In genomic region chrX:129309380-129309779, GRCm38 (mm10) we compare ENCODE assay signal across 24 mouse cellular contexts.
DNase-seq lines count a peak whose midpoint lies in the region; ATAC-seq and TF ChIP-seq lines count a peak whose summit lies in the region.
"Had no signal": no experiment of that assay in that cellular context is flagged by ENCODE, and none has a peak within 500 bp of the region (broad histone marks: within the 10 kb centered on the region; RNA-seq: fewer than 3 reads in every experiment).

No protein-coding gene starts in this region.

- no peaks in the 10 kb centered on the region for H3K36me3 ChIP-seq in lung, embryonic 15.5 days
- no peaks in the 10 kb centered on the region for H3K36me3 ChIP-seq in lung, postnatal 0 days (ENCODE audit: insufficient read depth, low read length)
- H3K36me3 ChIP-seq in liver, embryonic 12.5 days, result no peaks in the 10 kb centered on the region
- H3K36me3 ChIP-seq: embryonic facial prominence, embryonic 10.5 days; embryonic facial prominence, embryonic 12.5 days; forebrain, embryonic 15.5 days; G1E had no signal

- TF ChIP-seq CTCF in lung, postnatal 0 days (IDR thresholded peaks at IDR 0.05), result no peak

- no peak overlapping the region for H3K9ac ChIP-seq in lung, embryonic 15.5 days
- no peak overlapping the region for H3K9ac ChIP-seq in lung, postnatal 0 days (replicated peaks; ENCODE audit: low read depth)
- no peak overlapping the region for H3K9ac ChIP-seq in liver, embryonic 12.5 days
- H3K9ac ChIP-seq: embryonic facial prominence, embryonic 12.5 days; forebrain, embryonic 13.5 days; forebrain, embryonic 15.5 days; forebrain, postnatal 0 days had no signal

- no peak overlapping the region for H3K4me2 ChIP-seq in lung, embryonic 15.5 days
- no peak overlapping the region for H3K4me2 ChIP-seq in lung, postnatal 0 days (replicated peaks; ENCODE audit: low read depth, low read length)
- no peak overlapping the region for H3K4me2 ChIP-seq in liver, embryonic 12.5 days
- H3K4me2 ChIP-seq: embryonic facial prominence, embryonic 12.5 days; forebrain, embryonic 13.5 days; forebrain, embryonic 15.5 days had no signal

- H3K4me3 ChIP-seq in lung, embryonic 15.5 days, result no peak overlapping the region
- H3K4me3 ChIP-seq in lung, postnatal 0 days (ENCODE audit: low read depth, low read length), result no peak overlapping the region
- H3K4me3 ChIP-seq in liver, embryonic 12.5 days, result no peak overlapping the region
- H3K4me3 ChIP-seq: embryonic facial prominence, embryonic 10.5 days; embryonic facial prominence, embryonic 12.5 days; forebrain, embryonic 13.5 days; forebrain, embryonic 15.5 days had no signal

- TF ChIP-seq EP300 in lung, postnatal 0 days (IDR thresholded peaks at IDR 0.05), result no peak

- H3K27me3 ChIP-seq in lung, embryonic 15.5 days, result no peaks in the 10 kb centered on the region
- no peaks in the 10 kb centered on the region for H3K27me3 ChIP-seq in lung, postnatal 0 days (replicated peaks; ENCODE audit: insufficient read depth, low read length)
- H3K27me3 ChIP-seq in liver, embryonic 12.5 days (replicated peaks), result no peaks in the 10 kb centered on the region
- H3K27me3 ChIP-seq: CH12.LX; embryonic facial prominence, embryonic 12.5 days; forebrain, embryonic 13.5 days; forebrain, embryonic 15.5 days; Patski had no signal

- H3K4me1 ChIP-seq in lung, embryonic 15.5 days, result no peaks in the 10 kb centered on the region
- H3K4me1 ChIP-seq in lung, postnatal 0 days (ENCODE audit: insufficient read depth, low read depth, low read length), result no peaks in the 10 kb centered on the region
- no peaks in the 10 kb centered on the region for H3K4me1 ChIP-seq in liver, embryonic 12.5 days
- H3K4me1 ChIP-seq: embryonic facial prominence, embryonic 10.5 days; embryonic facial prominence, embryonic 12.5 days; forebrain, embryonic 13.5 days; forebrain, embryonic 15.5 days had no signal

- H3K27ac ChIP-seq in lung, embryonic 15.5 days, result no peak overlapping the region
- H3K27ac ChIP-seq in lung, postnatal 0 days (ENCODE audit: low read length), result no peak overlapping the region
- H3K27ac ChIP-seq in liver, embryonic 12.5 days, result no peak overlapping the region
- H3K27ac ChIP-seq: embryonic facial prominence, embryonic 10.5 days; embryonic facial prominence, embryonic 12.5 days; forebrain, embryonic 13.5 days; forebrain, embryonic 15.5 days had no signal

- no peak for DNase-seq in lung, postnatal 10 days
- DNase-seq in lung, postnatal 0 days (ENCODE audit: low spot score), result peak; percentile 11
- no peak for DNase-seq in lung, postnatal 4 days
- DNase-seq: adrenal gland, adult 8-10 months; adrenal gland, postnatal 14 days; adrenal gland, postnatal 36 days; B cell, adult 2 months; cerebellum, adult 11-12 months; cerebellum, adult 2 months; cerebellum, adult 9-10 months; cerebellum, postnatal 10 days; cerebellum, postnatal 25 days; forebrain, postnatal 0 days had no signal

- peak; percentile 65; the same call in 1 of the 2 replicates for ATAC-seq in lung, embryonic 15.5 days (ENCODE audit: borderline replicate concordance, extremely low read depth, low FRiP score, low TSS enrichment)
- no peak for ATAC-seq in lung, postnatal 0 days
- ATAC-seq in liver, embryonic 12.5 days, result no peak
- ATAC-seq: activated CD4-positive, CD25-positive, alpha-beta regulatory T cell, adult 4 months; CD4-positive, CD25-positive, alpha-beta regulatory T cell, adult 4 months; forebrain, embryonic 13.5 days; forebrain, embryonic 15.5 days; forebrain, postnatal 0 days; Patski had no signal

- no peaks in the 10 kb centered on the region for H3K9me3 ChIP-seq in lung, embryonic 15.5 days
- no peaks in the 10 kb centered on the region for H3K9me3 ChIP-seq in lung, postnatal 0 days (ENCODE audit: low read length)
- H3K9me3 ChIP-seq in liver, embryonic 12.5 days (replicated peaks), result no peaks in the 10 kb centered on the region
- H3K9me3 ChIP-seq: embryonic facial prominence, embryonic 10.5 days; embryonic facial prominence, embryonic 12.5 days; forebrain, embryonic 13.5 days; forebrain, embryonic 15.5 days; G1E had no signal
